Mouse (Mus musculus) ES-Bruce4 (cell line): Measurements from ENCODE around the gene Sept11. TPM values are rescaled to one million over a fixed set of nuclear protein-coding genes. Genes with fewer than 3 reads are reported as not detected.
A peak's percentile ranks its signal among the peaks of the same experiment; 100 is the strongest.

Experiments used
- H3K27ac ChIP-seq: 2 replicates; pipeline ENCODE4 v1.5.1; 2012; ENCODE audit warnings: low read length, inconsistent platforms; ENCODE audit not compliant: insufficient read depth
- H3K27me3 ChIP-seq: 2 replicates; pipeline ENCODE4 v1.6.1; 2012; ENCODE audit warnings: mild to moderate bottlenecking, low read length, inconsistent platforms; ENCODE audit not compliant: control insufficient read depth, poor library complexity, insufficient read depth, severe bottlenecking
- H3K36me3 ChIP-seq: 2 replicates; pipeline ENCODE4 v1.6.1; 2012; ENCODE audit warnings: inconsistent platforms, mild to moderate bottlenecking, low read length, moderate library complexity; ENCODE audit not compliant: control insufficient read depth, poor library complexity, insufficient read depth, severe bottlenecking
- H3K4me1 ChIP-seq: one replicate; pipeline ENCODE4 v1.8.1; 2011; ENCODE audit warnings: low read length; ENCODE audit not compliant: control insufficient read depth, insufficient read depth
- H3K4me3 ChIP-seq: 2 replicates; pipeline ENCODE4 v1.5.1; 2011; ENCODE audit warnings: low read depth, mild to moderate bottlenecking, low read length
- H3K9ac ChIP-seq: 2 replicates; pipeline ENCODE4 v1.6.1; 2012; ENCODE audit warnings: low read depth, mild to moderate bottlenecking, inconsistent platforms; ENCODE audit not compliant: poor library complexity, severe bottlenecking
- H3K9me3 ChIP-seq: replicated peaks from 2 replicates; pipeline ENCODE4 v1.6.1; 2012; ENCODE audit warnings: mild to moderate bottlenecking, low read length, inconsistent platforms; ENCODE audit not compliant: control insufficient read depth, poor library complexity, insufficient read depth, severe bottlenecking
- CTCF ChIP-seq: IDR thresholded peaks from one replicate; pipeline ENCODE4 v1.8.1; 2011; ENCODE audit warnings: low read depth, low read length
- EP300 ChIP-seq: IDR thresholded peaks from 2 replicates; pipeline ENCODE4 v1.6.1; 2011; ENCODE audit warnings: low read depth, low read length; ENCODE audit not compliant: insufficient read depth
- POLR2A ChIP-seq: IDR thresholded peaks from one replicate; pipeline ENCODE4 v1.8.1; 2011; ENCODE audit warnings: low read length; ENCODE audit not compliant: insufficient read depth
- polyA plus RNA-seq: library from polyadenylated mRNA; stranded (reverse); fragments of >200 nt; gene quantifications from 2 replicates; pipeline ENCODE4 v1.2.4, GENCODE M21; 2011; ENCODE audit warnings: low read depth; ENCODE audit not compliant: missing spikeins, insufficient read depth, insufficient read length

Sept11 gene
- polyA plus RNA-seq, 1 experiment = 194 TPM

- Histone ChIP-seq H3K9me3 (no peaks in the 10 kb centered on the region), H3K27ac (no peak overlapping the region), H3K9ac (no peak overlapping the region), H3K27me3 (no peaks in the 10 kb centered on the region), H3K4me1 (no peaks in the 10 kb centered on the region), H3K36me3 (peaks cover 29% of the 10 kb centered on the region), H3K4me3 (no peak overlapping the region)
- no peak for TF ChIP-seq POLR2A
- no peak for TF ChIP-seq CTCF
- no peak for TF ChIP-seq EP300
Measured at GRCm38 (mm10) chr5:93149969-93150777, 56.9 kb downstream of the Sept11 start.

GRCm38 (mm10) chr5:93151985-93152384, 58.7 kb downstream of the Sept11 start:
- Histone ChIP-seq H3K4me1 (no peaks in the 10 kb centered on the region), H3K9ac (no peak overlapping the region), H3K9me3 (no peaks in the 10 kb centered on the region), H3K27ac (no peak overlapping the region), H3K27me3 (no peaks in the 10 kb centered on the region), H3K4me3 (no peak overlapping the region), H3K36me3 (peaks cover 38% of the 10 kb centered on the region)
- TF ChIP-seq EP300 (no peak), CTCF (no peak), POLR2A (no peak)

- no peak for TF ChIP-seq CTCF
- no peak for TF ChIP-seq POLR2A
- no peak for TF ChIP-seq EP300
- Histone ChIP-seq H3K4me1 (no peaks in the 10 kb centered on the region), H3K36me3 (peaks cover 38% of the 10 kb centered on the region), H3K9me3 (no peaks in the 10 kb centered on the region), H3K27me3 (no peaks in the 10 kb centered on the region), H3K27ac (no peak overlapping the region), H3K9ac (no peak overlapping the region), H3K4me3 (no peak overlapping the region)
Measured at GRCm38 (mm10) chr5:93152451-93152850, 59.2 kb downstream of the Sept11 start.

DNA sequence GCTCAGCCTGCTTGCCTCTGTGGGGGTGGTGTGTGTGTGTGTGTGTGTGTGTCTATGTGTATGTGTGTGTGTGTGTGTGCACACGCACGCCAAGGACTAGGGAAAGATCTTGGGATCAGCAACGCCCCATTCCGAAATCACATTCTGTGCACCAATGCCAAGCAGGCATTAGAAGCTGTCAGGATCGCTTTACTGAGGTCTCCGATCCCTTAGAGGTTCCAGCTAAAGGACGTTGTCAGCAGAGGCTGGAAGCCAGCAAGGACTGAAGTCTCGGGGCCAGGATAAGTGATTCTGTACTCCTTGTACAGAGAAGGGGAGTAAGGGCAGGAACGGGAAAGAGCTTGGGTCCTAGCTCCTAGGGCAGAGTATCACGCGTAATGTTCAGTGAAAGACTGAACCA, 61.2 kb downstream of the Sept11 start:
- H3K27me3 ChIP-seq = no peaks in the 10 kb centered on the region
- peaks cover 32% of the 10 kb centered on the region for H3K36me3 ChIP-seq
- no peaks in the 10 kb centered on the region for H3K4me1 ChIP-seq
- H3K27ac ChIP-seq = no peak overlapping the region
- no peak overlapping the region for H3K4me3 ChIP-seq
- H3K9ac ChIP-seq = no peak overlapping the region
- H3K9me3 ChIP-seq = no peaks in the 10 kb centered on the region
- TF ChIP-seq EP300 = no peak
- TF ChIP-seq POLR2A = no peak
- no peak for TF ChIP-seq CTCF

DNA sequence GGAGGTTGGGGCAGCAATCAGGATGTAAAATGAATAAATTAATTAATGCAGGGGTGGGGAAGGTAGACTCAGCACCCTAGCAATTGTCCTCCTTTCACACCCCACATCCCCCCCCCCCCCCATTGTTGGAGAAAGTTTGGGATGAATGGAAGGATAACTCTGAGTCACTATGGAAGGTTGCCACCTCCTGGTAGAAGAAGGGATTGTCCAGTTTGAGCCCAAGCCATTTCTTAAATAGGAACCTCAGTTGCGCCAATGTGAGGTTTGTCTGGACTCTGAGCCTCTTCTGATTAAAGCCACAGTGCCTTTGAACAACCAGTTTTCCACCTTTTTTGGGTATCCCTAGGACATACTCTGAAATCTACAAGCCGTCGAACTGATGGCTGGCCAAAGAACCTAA, 70.3 kb downstream of the Sept11 start:
- Histone ChIP-seq H3K9me3 (no peaks in the 10 kb centered on the region), H3K4me3 (no peak overlapping the region), H3K27me3 (no peaks in the 10 kb centered on the region), H3K9ac (no peak overlapping the region), H3K4me1 (no peaks in the 10 kb centered on the region), H3K27ac (no peak overlapping the region), H3K36me3 (peaks cover 43% of the 10 kb centered on the region)
- TF ChIP-seq POLR2A (no peak), CTCF (peak; percentile 28), EP300 (no peak)

DNA sequence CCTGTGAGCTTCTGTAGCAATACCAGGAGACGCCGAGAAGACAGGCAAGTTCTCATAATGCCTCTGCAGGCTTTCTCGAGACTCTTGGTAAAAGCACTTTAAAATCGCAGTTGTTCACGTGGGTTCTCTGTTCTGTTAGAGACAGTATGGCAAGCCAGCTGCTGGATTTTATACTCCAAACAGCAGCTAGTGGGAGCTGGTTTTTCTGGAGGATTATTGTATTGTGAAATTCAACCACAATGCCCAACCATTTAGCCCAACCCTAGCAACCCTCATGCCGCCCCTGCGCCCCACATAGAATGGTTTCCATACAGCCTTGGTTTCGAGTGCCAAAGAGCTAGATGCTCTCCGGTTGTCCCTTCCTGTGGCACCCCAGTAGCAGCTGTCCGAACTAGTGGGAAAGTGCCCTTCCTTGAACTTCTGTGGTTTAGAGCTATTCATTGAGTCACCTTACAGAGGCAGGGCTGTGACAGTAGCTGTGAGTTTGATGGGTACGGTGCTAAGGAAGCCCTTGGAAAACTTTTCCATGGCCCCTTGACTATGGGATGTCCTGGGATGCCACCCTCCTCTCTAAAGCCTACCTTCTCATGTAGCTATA, 74.8 kb downstream of the Sept11 start:
- H3K27ac ChIP-seq = no peak overlapping the region
- H3K4me1 ChIP-seq = no peaks in the 10 kb centered on the region
- TF ChIP-seq POLR2A (no peak), CTCF (no peak), EP300 (no peak)
- H3K27me3 ChIP-seq = no peaks in the 10 kb centered on the region
- peaks cover 52% of the 10 kb centered on the region for H3K36me3 ChIP-seq
- H3K9me3 ChIP-seq = no peaks in the 10 kb centered on the region
- H3K4me3 ChIP-seq = no peak overlapping the region
- no peak overlapping the region for H3K9ac ChIP-seq
